7 mouse cellular contexts compared by ENCODE assay signal in genomic region chr2:133793293-133793692, GRCm38 (mm10).
DNase-seq lines count a peak whose midpoint lies in the region; ATAC-seq and TF ChIP-seq lines count a peak whose summit lies in the region.

No protein-coding gene starts in this region.

- in situ Hi-C loops in ES-E14 (cut with MboI; ENCODE audit: low sequenced_read_pairs in 2 of 2, unreplicated experiment in 2 of 2) = no loop called here

- TF ChIP-seq CTCF in kidney, postnatal 0 days (IDR thresholded peaks at IDR 0.05; ENCODE audit: low read depth) = peak; percentile 81

- DNase-seq in kidney, postnatal 0 days (ENCODE audit: low spot score) = peak; percentile 58
- DNase-seq in 416B (ENCODE audit: low read depth) (peak; percentile 27), ES-E14 (ENCODE audit: low read depth, low spot score) (peak; percentile 8)
- peak; percentile 33 for DNase-seq in embryonic facial prominence, embryonic 14.5 days (ENCODE audit: low spot score)
- DNase-seq in T-cell, adult 2 months (ENCODE audit: low spot score) = no peak
- no peak for DNase-seq in gastrocnemius, adult 8-10 months (ENCODE audit: low spot score in 2 of 2)

- no peak overlapping the region for H3K9ac ChIP-seq in kidney, postnatal 0 days (ENCODE audit: low read depth, low read length)
- no peak overlapping the region for H3K9ac ChIP-seq in kidney, embryonic 16.5 days (replicated peaks; ENCODE audit: low read length)
- H3K9ac ChIP-seq in ES-E14 (ENCODE audit: insufficient read depth, low read depth, low read length, poor library complexity, severe bottlenecking) = no peak overlapping the region
- H3K9ac ChIP-seq in embryonic facial prominence, embryonic 14.5 days (ENCODE audit: low read depth, low read length) = no peak overlapping the region

- no peaks in the 10 kb centered on the region for H3K9me3 ChIP-seq in kidney, postnatal 0 days (replicated peaks; ENCODE audit: low read length)
- no peaks in the 10 kb centered on the region for H3K9me3 ChIP-seq in kidney, embryonic 16.5 days (ENCODE audit: low read length)
- no peaks in the 10 kb centered on the region for H3K9me3 ChIP-seq in ES-E14 (ENCODE audit: control insufficient read depth, insufficient read depth, low read depth, low read length)
- no peaks in the 10 kb centered on the region for H3K9me3 ChIP-seq in embryonic facial prominence, embryonic 14.5 days (ENCODE audit: control insufficient read depth, low read length)

- WGBS in kidney, postnatal 0 days = 21% methylated on average over 2 of the region's 2 CpGs
- WGBS in kidney, embryonic 16.5 days = 23% methylated on average over 2 of the region's 2 CpGs
- 34% methylated on average over 2 of the region's 2 CpGs for WGBS in embryonic facial prominence, embryonic 14.5 days

- no peak overlapping the region for H3K4me2 ChIP-seq in kidney, postnatal 0 days (ENCODE audit: low read length)
- no peak overlapping the region for H3K4me2 ChIP-seq in kidney, embryonic 16.5 days (replicated peaks; ENCODE audit: low read depth, low read length)
- H3K4me2 ChIP-seq in embryonic facial prominence, embryonic 14.5 days (ENCODE audit: low read depth, low read length) = no peak overlapping the region

- no peak for ATAC-seq in kidney, postnatal 0 days (replicated peaks; ENCODE audit: low FRiP score, low read depth)
- no peak for ATAC-seq in kidney, embryonic 16.5 days (ENCODE audit: low FRiP score, low TSS enrichment)
- ATAC-seq in embryonic facial prominence, embryonic 14.5 days (ENCODE audit: low read depth) = no peak

- H3K4me3 ChIP-seq in kidney, postnatal 0 days (replicated peaks; ENCODE audit: low read depth, low read length) = no peak overlapping the region
- H3K4me3 ChIP-seq in kidney, embryonic 16.5 days (ENCODE audit: low read length) = no peak overlapping the region
- no peak overlapping the region for H3K4me3 ChIP-seq in ES-E14 (ENCODE audit: insufficient read depth in 1 of 2, low read depth in 1 of 2, low read length in 2 of 2, poor library complexity in 1 of 2, severe bottlenecking in 1 of 2)
- no peak overlapping the region for H3K4me3 ChIP-seq in embryonic facial prominence, embryonic 14.5 days (ENCODE audit: low read depth, low read length)

- no peaks in the 10 kb centered on the region for H3K4me1 ChIP-seq in kidney, postnatal 0 days (replicated peaks; ENCODE audit: insufficient read depth, low read length)
- no peaks in the 10 kb centered on the region for H3K4me1 ChIP-seq in kidney, embryonic 16.5 days (ENCODE audit: insufficient read depth, low read length)
- H3K4me1 ChIP-seq in ES-E14 (ENCODE audit: control insufficient read depth in 2 of 2, insufficient read depth in 2 of 2, low read length in 2 of 2, poor library complexity in 1 of 2) = no peaks in the 10 kb centered on the region
- no peaks in the 10 kb centered on the region for H3K4me1 ChIP-seq in embryonic facial prominence, embryonic 14.5 days (ENCODE audit: control insufficient read depth, insufficient read depth, low read length)

- no peaks in the 10 kb centered on the region for H3K27me3 ChIP-seq in kidney, postnatal 0 days (ENCODE audit: insufficient read depth, low read length)
- no peaks in the 10 kb centered on the region for H3K27me3 ChIP-seq in kidney, embryonic 16.5 days (ENCODE audit: insufficient read depth, low read length)
- H3K27me3 ChIP-seq in embryonic facial prominence, embryonic 14.5 days (replicated peaks; ENCODE audit: control insufficient read depth, insufficient read depth, low read length) = no peaks in the 10 kb centered on the region

- no peak overlapping the region for H3K27ac ChIP-seq in kidney, postnatal 0 days
- no peak overlapping the region for H3K27ac ChIP-seq in kidney, embryonic 16.5 days (ENCODE audit: low read length)
- H3K27ac ChIP-seq in ES-E14 (ENCODE audit: insufficient read depth, low read depth, low read length, poor library complexity, severe bottlenecking) = no peak overlapping the region
- no peak overlapping the region for H3K27ac ChIP-seq in embryonic facial prominence, embryonic 14.5 days (replicated peaks; ENCODE audit: low read depth, low read length)

- no peaks in the 10 kb centered on the region for H3K36me3 ChIP-seq in kidney, postnatal 0 days (ENCODE audit: insufficient read depth, low read length)
- H3K36me3 ChIP-seq in kidney, embryonic 16.5 days (ENCODE audit: insufficient read depth, low read length) = no peaks in the 10 kb centered on the region
- no peaks in the 10 kb centered on the region for H3K36me3 ChIP-seq in ES-E14 (ENCODE audit: control insufficient read depth, insufficient read depth, low read length, poor library complexity, severe bottlenecking)
- no peaks in the 10 kb centered on the region for H3K36me3 ChIP-seq in embryonic facial prominence, embryonic 14.5 days (ENCODE audit: control insufficient read depth, insufficient read depth, low read length)

TF ChIP-seq in ES-E14, 5 proteins besides CTCF, POLR2A, EP300 and RAD21:
- TF ChIP-seq MAFK (IDR thresholded peaks at IDR 0.05; ENCODE audit: insufficient read depth, low read depth, low read length) (no peak), CHD2 (IDR thresholded peaks at IDR 0.05; ENCODE audit: low read depth, low read length) (no peak), ZNF384 (IDR thresholded peaks at IDR 0.05; ENCODE audit: low read depth, low read length) (no peak), HCFC1 (IDR thresholded peaks at IDR 0.05; ENCODE audit: borderline replicate concordance, insufficient read depth, low read length) (no peak), ZC3H11A (IDR thresholded peaks at IDR 0.05; ENCODE audit: borderline replicate concordance, low read depth, low read length) (no peak)

Comparison
In these comparisons a context has a peak if more than half of its experiments do, and no peak if none do; other contexts are left out.
1. DNase-seq: peak in kidney, postnatal 0 days (single experiment), 416B (single experiment), ES-E14 (single experiment) and embryonic facial prominence, embryonic 14.5 days (single experiment); none in T-cell, adult 2 months (single experiment) and gastrocnemius, adult 8-10 months (0 of 2).